Mouse (Mus musculus): ENCODE results near the gene Wwox. TPM values are rescaled to one million over a fixed set of nuclear protein-coding genes. Genes with fewer than 3 reads are reported as not detected.

Wwox gene
- polyA plus RNA-seq, 1 experiment from 2014 or later: 10.5 TPM

DNA sequence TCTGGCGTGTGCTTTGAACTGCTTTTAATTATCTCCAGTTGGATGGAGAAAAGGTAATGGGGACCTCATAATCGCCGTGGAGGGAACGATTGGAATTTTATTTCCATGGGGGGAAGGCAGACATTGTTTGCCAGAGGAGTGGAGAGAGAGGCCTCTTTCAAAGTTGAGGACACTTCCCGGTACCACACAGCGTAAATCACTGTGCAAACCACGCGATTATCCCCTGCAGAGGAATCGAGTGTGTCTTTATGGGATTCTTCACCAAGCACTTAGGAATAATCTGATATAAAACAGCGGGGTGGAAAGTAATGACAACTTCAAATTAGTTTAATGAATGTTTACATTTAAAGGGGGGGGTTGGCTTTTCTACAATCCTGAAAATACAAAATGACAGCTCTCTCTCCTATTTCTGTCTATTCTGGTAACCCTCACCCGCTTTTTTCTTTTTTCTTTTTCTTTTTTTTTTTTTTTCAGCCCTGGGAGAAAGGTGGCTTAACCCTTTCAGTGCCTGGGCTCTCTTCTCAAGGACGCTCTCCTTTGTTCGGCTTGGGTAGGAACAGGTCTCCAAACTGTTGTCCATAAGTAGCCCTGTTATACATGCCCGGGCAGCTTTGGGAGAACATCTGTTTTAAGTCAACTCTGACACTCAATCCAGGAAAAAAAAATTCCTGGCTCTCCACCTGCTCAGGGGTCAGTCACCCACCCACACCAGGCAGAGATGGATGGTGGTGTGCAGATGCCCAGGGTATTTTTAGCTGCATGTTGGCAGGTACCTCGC lies 769.1 kb downstream of the Wwox start:
- WGBS: 20% methylated on average over 15 of the region's 15 CpGs
- H3K27ac ChIP-seq: no peak overlapping the region
- H3K27me3 ChIP-seq: no peaks in the 10 kb centered on the region; the same call in 1 of the 2 replicates
- no peak overlapping the region for H3K9ac ChIP-seq
- no peaks in the 10 kb centered on the region for H3K9me3 ChIP-seq
- peaks cover 31% of the 10 kb centered on the region for H3K4me1 ChIP-seq
- H3K36me3 ChIP-seq: no peaks in the 10 kb centered on the region
- no peak overlapping the region for H3K4me3 ChIP-seq
- ATAC-seq (ENCODE audit: insufficient number of reproducible peaks, insufficient read depth, low FRiP score, low TSS enrichment): no peak
- peak overlapping the region; percentile 11 for H3K4me2 ChIP-seq (replicated peaks)

DNA sequence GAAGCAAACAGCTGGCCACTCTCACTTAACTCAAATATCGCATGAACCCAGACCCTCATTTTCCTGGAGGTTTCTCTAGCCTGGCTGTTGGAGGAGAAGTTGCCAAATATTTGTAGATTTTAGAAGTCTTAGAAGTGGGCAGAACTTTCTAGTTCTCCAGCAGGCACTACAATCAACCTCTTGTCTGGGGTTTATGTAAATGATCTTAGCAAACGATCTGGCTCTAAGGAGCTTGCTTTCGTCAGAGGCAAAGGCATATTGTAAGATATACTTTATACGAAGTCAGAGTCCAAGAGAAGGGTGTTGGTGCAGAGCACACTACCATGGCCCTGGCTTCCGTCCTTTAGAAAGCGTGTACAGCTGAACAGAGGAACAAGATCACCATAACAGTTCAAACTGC lies 770.6 kb downstream of the Wwox start:
- H3K4me1 ChIP-seq: peaks cover 24% of the 10 kb centered on the region
- H3K9ac ChIP-seq: no peak overlapping the region
- WGBS: 52% methylated on average over 6 of the region's 6 CpGs
- no peak overlapping the region for H3K4me2 ChIP-seq (replicated peaks)
- H3K27me3 ChIP-seq: no peaks in the 10 kb centered on the region; the same call in 1 of the 2 replicates
- no peak for ATAC-seq (ENCODE audit: insufficient number of reproducible peaks, insufficient read depth, low FRiP score, low TSS enrichment)
- H3K4me3 ChIP-seq: no peak overlapping the region
- no peaks in the 10 kb centered on the region for H3K9me3 ChIP-seq
- H3K27ac ChIP-seq: no peak overlapping the region
- no peaks in the 10 kb centered on the region for H3K36me3 ChIP-seq

DNA sequence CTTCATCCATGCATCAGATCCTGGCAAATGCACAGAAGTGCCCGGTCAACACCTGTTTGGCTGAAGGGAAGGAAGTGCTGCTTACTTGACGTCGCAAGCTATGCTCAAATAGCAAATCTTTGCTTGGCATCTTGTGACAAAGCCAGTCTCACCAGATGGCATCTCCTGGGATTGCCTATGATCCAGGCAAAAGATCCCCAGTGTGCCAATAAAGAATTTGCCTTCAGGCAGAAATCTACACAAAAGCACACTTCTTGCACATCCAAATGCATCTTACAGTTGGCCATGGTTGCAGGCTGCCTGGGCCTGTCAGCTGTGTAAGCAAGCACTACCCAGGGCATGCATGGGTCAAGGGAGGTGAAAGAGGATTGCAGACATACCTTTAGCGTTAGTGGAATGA lies 773.7 kb downstream of the Wwox start:
- WGBS: 61% methylated on average over 4 of the region's 4 CpGs
- no peak overlapping the region for H3K4me3 ChIP-seq
- no peak overlapping the region for H3K27ac ChIP-seq
- H3K4me1 ChIP-seq: peaks cover 19% of the 10 kb centered on the region
- no peaks in the 10 kb centered on the region for H3K36me3 ChIP-seq
- no peak overlapping the region for H3K4me2 ChIP-seq (replicated peaks)
- H3K27me3 ChIP-seq: no peaks in the 10 kb centered on the region
- no peak overlapping the region for H3K9ac ChIP-seq
- H3K9me3 ChIP-seq: no peaks in the 10 kb centered on the region
- no peak for ATAC-seq (ENCODE audit: insufficient number of reproducible peaks, insufficient read depth, low FRiP score, low TSS enrichment)

DNA sequence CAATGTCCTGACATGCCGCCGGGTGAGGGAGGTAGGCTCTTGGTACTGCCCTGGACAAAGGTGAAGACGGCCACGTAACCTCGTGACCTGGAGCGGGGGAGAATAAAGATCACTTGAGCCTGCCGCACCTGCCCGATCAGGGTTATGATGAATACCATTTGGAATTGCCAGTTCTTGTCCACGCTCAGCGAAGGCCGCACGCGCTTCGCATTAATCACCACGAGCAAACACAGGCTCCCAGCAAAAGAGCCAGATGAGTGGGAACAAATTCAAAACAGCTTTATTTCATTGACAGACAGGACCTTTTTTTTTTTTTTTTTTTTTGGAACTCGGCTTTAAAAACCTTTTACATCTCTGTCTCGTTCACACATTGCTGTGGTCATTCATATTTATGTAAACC lies 775.4 kb downstream of the Wwox start:
- H3K27me3 ChIP-seq: no peaks in the 10 kb centered on the region
- no peak overlapping the region for H3K4me3 ChIP-seq
- ATAC-seq (ENCODE audit: insufficient number of reproducible peaks, insufficient read depth, low FRiP score, low TSS enrichment): no peak
- H3K27ac ChIP-seq: no peak overlapping the region
- H3K9me3 ChIP-seq: no peaks in the 10 kb centered on the region
- whole genome bisulfite sequencing: 44% methylated on average over 17 of the region's 17 CpGs
- peaks cover 3% of the 10 kb centered on the region for H3K4me1 ChIP-seq
- H3K36me3 ChIP-seq: no peaks in the 10 kb centered on the region
- H3K9ac ChIP-seq: no peak overlapping the region
- no peak overlapping the region for H3K4me2 ChIP-seq (replicated peaks)

DNA sequence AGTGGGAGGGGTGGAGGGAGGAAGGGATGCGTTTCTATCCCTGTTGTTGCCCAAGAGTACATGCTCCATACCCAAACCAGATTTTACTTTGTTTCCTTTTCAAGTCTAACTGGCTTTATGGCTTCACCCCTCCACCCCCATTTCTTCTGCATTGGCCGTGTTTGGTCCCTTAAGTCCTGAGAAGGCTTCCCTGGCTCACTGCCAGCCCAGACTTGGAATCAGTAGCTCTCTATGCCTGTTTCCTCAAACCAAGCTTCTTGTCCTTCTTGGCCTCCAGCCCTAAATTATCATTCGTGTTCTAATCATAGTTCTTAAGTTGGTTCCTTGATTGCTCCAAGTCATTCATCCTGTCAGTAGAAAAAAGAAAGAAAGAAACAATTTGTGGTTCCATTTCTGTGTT lies 777.3 kb downstream of the Wwox start:
- H3K9ac ChIP-seq: no peak overlapping the region
- ATAC-seq (ENCODE audit: insufficient number of reproducible peaks, insufficient read depth, low FRiP score, low TSS enrichment): no peak
- H3K4me3 ChIP-seq: no peak overlapping the region
- 73% methylated on average over 3 of the region's 3 CpGs for WGBS
- H3K27ac ChIP-seq: no peak overlapping the region
- H3K4me1 ChIP-seq: no peaks in the 10 kb centered on the region
- no peak overlapping the region for H3K4me2 ChIP-seq (replicated peaks)
- no peaks in the 10 kb centered on the region for H3K27me3 ChIP-seq
- H3K9me3 ChIP-seq: no peaks in the 10 kb centered on the region
- H3K36me3 ChIP-seq: no peaks in the 10 kb centered on the region

DNA sequence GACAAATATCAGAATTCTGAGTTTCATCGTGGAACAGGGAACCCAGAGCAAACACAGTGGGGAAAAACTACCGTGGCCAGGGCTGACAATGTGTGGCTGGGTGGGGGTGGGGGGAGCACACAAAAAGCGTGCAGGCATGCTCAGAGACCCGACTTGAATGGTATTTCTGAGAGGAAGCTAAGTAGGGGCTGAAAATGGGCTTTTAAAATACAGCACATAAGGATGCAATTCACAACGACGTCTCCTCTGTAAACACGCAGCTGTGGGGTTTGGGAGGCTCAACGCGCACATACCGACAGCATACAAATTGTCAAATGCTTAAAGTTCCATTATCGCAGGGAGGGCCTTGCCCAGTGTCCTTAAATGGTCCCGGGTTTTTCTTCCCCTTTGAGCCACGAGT lies 783.1 kb downstream of the Wwox start:
- WGBS: 48% methylated on average over 13 of the region's 13 CpGs
- H3K9me3 ChIP-seq: no peaks in the 10 kb centered on the region
- no peaks in the 10 kb centered on the region for H3K27me3 ChIP-seq
- no peak for ATAC-seq (ENCODE audit: insufficient number of reproducible peaks, insufficient read depth, low FRiP score, low TSS enrichment)
- no peak overlapping the region for H3K4me2 ChIP-seq (replicated peaks)
- no peak overlapping the region for H3K9ac ChIP-seq
- H3K36me3 ChIP-seq: no peaks in the 10 kb centered on the region
- H3K27ac ChIP-seq: no peak overlapping the region
- H3K4me1 ChIP-seq: peaks cover 4% of the 10 kb centered on the region; the same call in 1 of the 2 replicates
- H3K4me3 ChIP-seq: no peak overlapping the region

DNA sequence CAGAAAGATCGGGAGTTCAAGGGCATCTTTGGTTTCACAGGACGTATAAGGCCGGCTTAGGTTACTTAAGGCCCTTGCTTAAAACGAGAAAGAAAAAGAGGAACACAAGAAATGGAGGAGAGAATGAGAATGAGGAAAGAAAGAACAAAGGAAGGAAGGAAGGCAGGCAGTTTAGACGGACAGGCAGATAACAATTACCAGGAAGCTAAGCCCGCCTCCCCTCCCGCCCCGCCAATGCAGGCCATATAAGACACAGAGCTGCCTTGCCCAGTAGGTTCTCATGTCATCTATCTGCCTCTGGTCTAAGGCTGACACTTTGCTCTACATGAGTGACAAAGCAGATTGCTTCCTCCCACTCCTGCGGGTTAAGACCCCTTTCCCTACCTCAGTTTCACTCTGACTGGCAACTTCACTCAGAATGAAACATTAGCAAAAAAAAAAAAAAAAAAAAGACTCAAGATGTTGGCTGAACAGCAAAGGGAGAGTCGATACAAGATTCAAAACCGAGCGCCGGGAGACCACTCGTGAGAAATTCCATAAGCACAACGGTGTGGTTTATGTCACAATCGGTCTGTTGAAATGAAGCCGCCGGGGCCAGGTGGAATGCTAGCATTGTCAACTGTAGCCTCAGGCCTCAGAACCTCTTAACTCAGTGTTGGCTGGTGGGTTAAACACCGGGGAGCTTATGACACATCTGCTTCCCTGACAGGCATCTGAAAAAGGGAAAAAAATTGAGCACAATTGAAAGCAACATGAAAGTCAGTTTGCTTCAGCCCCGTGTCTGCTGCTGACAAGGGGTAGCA lies 787.5 kb downstream of the Wwox start:
- Histone ChIP-seq H3K27ac (no peak overlapping the region), H3K9ac (no peak overlapping the region)
- ATAC-seq (ENCODE audit: insufficient number of reproducible peaks, insufficient read depth, low FRiP score, low TSS enrichment): no peak

DNA sequence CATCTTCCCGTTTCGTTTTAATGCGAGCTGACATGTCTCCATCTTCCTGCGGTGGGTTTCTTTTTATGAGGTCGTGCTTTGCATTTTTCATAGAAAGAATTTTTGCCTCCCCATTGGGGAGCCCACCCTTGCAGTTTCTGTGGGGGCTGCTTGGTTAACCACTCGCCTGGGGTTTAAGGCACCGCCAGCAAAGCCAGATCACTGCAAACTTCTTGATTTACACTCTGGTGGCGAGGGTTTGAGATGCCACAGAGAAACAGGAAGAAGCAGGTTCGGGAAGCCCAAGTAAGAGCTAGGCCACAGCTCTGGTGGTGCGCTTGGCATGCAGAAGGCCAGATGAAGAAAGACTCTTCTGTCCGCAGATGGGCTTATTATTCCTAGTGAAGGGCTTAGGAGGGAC lies 789.4 kb downstream of the Wwox start:
- 74% methylated on average over 11 of the region's 11 CpGs for WGBS
- no peaks in the 10 kb centered on the region for H3K36me3 ChIP-seq
- H3K4me2 ChIP-seq (replicated peaks): no peak overlapping the region
- no peak overlapping the region for H3K9ac ChIP-seq
- ATAC-seq (ENCODE audit: insufficient number of reproducible peaks, insufficient read depth, low FRiP score, low TSS enrichment): no peak
- no peak overlapping the region for H3K27ac ChIP-seq
- H3K4me3 ChIP-seq: no peak overlapping the region
- H3K4me1 ChIP-seq: no peaks in the 10 kb centered on the region
- H3K27me3 ChIP-seq: no peaks in the 10 kb centered on the region
- H3K9me3 ChIP-seq: no peaks in the 10 kb centered on the region

More for the DNA sequence above, 787.5 kb downstream of the Wwox start:
- WGBS: 66% methylated on average over 20 of the region's 20 CpGs
- H3K4me3 ChIP-seq: no peak overlapping the region
- no peaks in the 10 kb centered on the region for H3K9me3 ChIP-seq
- H3K4me2 ChIP-seq (replicated peaks): no peak overlapping the region
- H3K27me3 ChIP-seq: no peaks in the 10 kb centered on the region
- H3K36me3 ChIP-seq: no peaks in the 10 kb centered on the region
- peaks cover 4% of the 10 kb centered on the region; the same call in 1 of the 2 replicates for H3K4me1 ChIP-seq

DNA sequence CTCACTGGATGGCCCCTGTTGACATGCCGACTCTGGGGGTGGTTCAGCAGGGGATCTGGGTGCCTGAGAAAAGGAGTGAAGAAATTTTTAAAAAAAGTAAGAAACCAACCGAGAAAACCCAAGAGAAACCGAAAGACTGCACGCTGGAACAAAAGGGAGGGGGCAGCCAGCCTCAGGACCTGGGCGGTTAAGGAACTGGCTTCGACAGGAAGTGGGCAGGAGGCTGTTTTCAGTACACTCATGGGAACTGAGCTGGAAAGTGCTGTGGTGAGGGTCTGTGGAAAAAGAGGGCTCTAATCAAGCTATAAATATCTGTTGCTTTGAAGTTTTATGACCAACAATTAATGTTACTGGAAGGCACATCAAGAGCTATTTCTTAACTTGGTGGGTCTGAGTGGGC lies 794.6 kb downstream of the Wwox start:
- Histone ChIP-seq H3K4me2 (replicated peaks) (no peak overlapping the region), H3K27me3 (no peaks in the 10 kb centered on the region), H3K4me1 (peaks cover under 1% of the 10 kb centered on the region; the same call in 1 of the 2 replicates), H3K4me3 (no peak overlapping the region), H3K27ac (no peak overlapping the region), H3K9ac (no peak overlapping the region), H3K36me3 (no peaks in the 10 kb centered on the region), H3K9me3 (no peaks in the 10 kb centered on the region)
- WGBS: 75% methylated on average over 6 of the region's 6 CpGs
- ATAC-seq (ENCODE audit: insufficient number of reproducible peaks, insufficient read depth, low FRiP score, low TSS enrichment): no peak

DNA sequence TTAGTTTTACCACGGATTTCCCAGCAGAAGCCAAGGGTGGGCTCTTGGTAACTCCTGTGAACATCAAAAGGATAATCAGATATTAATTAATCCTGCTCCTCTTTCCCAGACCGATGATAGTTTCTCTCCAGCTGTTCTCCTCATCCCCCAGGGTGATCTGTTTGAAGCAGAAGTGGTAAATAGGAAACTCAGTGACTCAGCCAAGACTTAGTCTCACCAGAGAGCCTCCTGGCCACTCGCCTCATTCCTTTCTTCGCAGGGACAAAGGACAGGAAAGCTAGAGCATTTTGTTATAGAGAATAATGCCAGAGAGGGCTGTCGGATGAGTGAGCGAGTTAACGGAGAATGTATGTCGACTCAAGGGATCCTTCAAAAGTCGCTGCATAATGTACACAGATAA lies 798.1 kb downstream of the Wwox start:
- H3K9ac ChIP-seq: no peak overlapping the region
- ATAC-seq (ENCODE audit: insufficient number of reproducible peaks, insufficient read depth, low FRiP score, low TSS enrichment): no peak
- 63% methylated on average over 9 of the region's 9 CpGs for WGBS
- no peaks in the 10 kb centered on the region for H3K36me3 ChIP-seq
- H3K4me1 ChIP-seq: peaks cover 5% of the 10 kb centered on the region; the same call in 1 of the 2 replicates
- no peak overlapping the region for H3K4me2 ChIP-seq (replicated peaks)
- H3K27me3 ChIP-seq: no peaks in the 10 kb centered on the region
- H3K9me3 ChIP-seq: no peaks in the 10 kb centered on the region
- H3K4me3 ChIP-seq: no peak overlapping the region
- no peak overlapping the region for H3K27ac ChIP-seq

DNA sequence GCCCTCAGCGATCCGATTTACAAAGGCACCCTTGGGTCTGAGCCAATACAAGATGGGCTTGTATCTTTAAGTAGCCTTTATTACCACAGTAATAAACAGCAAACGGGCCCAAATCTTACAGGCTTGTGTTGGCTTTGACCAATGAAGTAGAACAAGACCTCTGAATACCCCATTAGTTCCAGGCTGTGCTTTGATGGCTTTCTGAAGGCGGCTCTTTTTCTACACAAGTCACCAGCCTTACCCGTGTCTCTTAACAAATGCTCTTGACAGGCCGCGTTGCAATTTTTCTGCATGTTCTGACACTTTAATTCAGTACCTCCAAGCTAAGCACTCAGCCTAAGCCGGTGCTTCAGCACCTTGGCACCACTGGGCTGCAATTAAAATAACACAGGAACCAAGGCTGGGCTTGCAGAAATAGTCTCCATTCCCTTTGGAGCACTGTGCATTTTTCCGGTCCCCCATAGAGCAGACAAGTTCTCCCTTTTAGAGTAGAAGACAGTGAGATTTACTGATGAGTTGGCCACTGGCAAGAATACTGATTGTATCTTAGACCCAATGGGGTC lies 804.1 kb downstream of the Wwox start:
- H3K4me1 ChIP-seq: peaks cover 5% of the 10 kb centered on the region; the same call in 1 of the 2 replicates
- H3K4me2 ChIP-seq (replicated peaks): no peak overlapping the region
- ATAC-seq (ENCODE audit: insufficient number of reproducible peaks, insufficient read depth, low FRiP score, low TSS enrichment): no peak
- no peaks in the 10 kb centered on the region for H3K9me3 ChIP-seq
- no peak overlapping the region for H3K27ac ChIP-seq
- no peak overlapping the region for H3K4me3 ChIP-seq
- H3K9ac ChIP-seq: no peak overlapping the region
- H3K36me3 ChIP-seq: no peaks in the 10 kb centered on the region
- no peaks in the 10 kb centered on the region for H3K27me3 ChIP-seq
- 58% methylated on average over 9 of the region's 9 CpGs for WGBS
